Mouse (Mus musculus): Measurements from ENCODE around the gene Pik3ca. TPM values are rescaled to one million over a fixed set of nuclear protein-coding genes. Genes with fewer than 3 reads are reported as not detected.

Gene Pik3ca
- total RNA-seq, 2 experiments from 2014 or later: 45.4 to 46.2 TPM

- intact Hi-C loops (cut with DNase I): no loop called here
- no peak for DNase-seq
Observed at GRCm38 (mm10) chr3:32492097-32493090, 94.9 kb downstream of the Pik3ca start, which contains the start of gene Kcnmb3. TSS of gene Kcnmb3 (minus strand) at chr3:32492231.

GRCm38 (mm10) chr3:32494387-32495087 is 97.1 kb downstream of the Pik3ca start:
- peak in 1 of 2 experiments; percentile 23 for DNase-seq
- intact Hi-C loops (cut with DNase I): no loop called here

- DNase-seq: no peak
- intact Hi-C loops (cut with DNase I): no loop called here
Observed at GRCm38 (mm10) chr3:32495088-32495770, 97.8 kb downstream of the Pik3ca start.

DNA sequence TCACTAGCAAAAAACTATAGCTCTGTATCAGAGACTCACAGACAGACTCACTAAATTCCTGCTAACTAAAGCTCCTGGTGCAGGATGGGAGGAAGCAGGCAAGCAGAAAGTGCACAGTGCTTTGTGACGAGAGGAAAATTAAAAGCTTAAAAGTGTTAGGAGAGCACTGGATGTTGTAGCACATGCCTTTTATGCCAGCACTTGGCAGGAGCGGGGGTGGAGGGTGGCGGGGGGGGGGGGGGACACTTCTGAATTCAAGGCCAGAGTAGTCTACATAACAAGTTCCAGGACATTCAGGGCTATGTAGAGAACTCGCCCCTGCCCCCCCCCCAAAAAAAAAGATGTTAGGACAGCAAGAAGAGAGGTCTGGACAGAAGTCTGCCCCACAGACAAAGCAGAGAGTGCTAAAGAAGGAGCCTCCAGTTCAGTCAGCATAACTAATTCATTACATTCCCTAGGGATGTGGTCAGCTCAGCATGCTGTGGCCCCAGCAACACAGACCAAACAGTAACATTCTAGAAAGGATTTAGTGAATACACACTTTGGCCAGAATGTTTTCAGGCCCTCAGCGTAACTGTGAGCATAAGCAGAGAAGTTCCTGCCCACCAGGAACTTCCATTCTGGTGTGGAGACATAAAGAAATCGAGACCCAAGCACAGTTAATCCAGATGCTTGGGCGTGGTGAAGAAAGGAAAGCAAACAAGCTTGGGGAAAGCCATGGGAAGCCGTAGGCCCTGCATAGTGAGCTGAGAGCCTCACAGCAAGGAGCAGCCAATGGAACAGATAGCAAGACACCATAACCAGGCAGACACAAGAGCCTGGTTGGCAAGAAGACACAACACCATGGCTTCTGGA is 98.6 kb downstream of the Pik3ca start:
- intact Hi-C loops (cut with DNase I): no loop called here
- DNase-seq: no peak

GRCm38 (mm10) chr3:32496711-32497070 is 99.2 kb downstream of the Pik3ca start:
- no peak for DNase-seq
- intact Hi-C loops (cut with DNase I): no loop called here

- DNase-seq: no peak
- intact Hi-C loops (cut with DNase I): no loop called here
Observed at GRCm38 (mm10) chr3:32500346-32500745, 102.9 kb downstream of the Pik3ca start.

GRCm38 (mm10) chr3:32505841-32506240 is 108.4 kb downstream of the Pik3ca start:
- intact Hi-C loops (cut with DNase I): loop anchor here (2.0 to 5.0 kb wide), 2 partner anchors 37 to 124 kb away; no protein-coding TSS in a partner anchor
- no peak for DNase-seq

GRCm38 (mm10) chr3:32506366-32507225 is 109.1 kb downstream of the Pik3ca start:
- DNase-seq: no peak
- intact Hi-C loops (cut with DNase I): loop anchor here (2.0 to 5.0 kb wide), 2 partner anchors 38 to 124 kb away; no protein-coding TSS in a partner anchor

- DNase-seq: peak; percentile 59 to 76
- intact Hi-C loops (cut with DNase I): loop anchor here (5.0 kb wide), 1 partner anchor 126 kb away; no protein-coding TSS in a partner anchor
Observed at GRCm38 (mm10) chr3:32508666-32509324, 111.3 kb downstream of the Pik3ca start.

- intact Hi-C loops (cut with DNase I): loop anchor here (1.0 to 5.0 kb wide), 4 partner anchors 19 to 188 kb away; partner anchors contain the start of gene Mfn1
- DNase-seq: no peak
Observed at GRCm38 (mm10) chr3:32509496-32510374, 112.3 kb downstream of the Pik3ca start, which contains the start of gene Zfp639. TSS of gene Zfp639 (plus strand) at chr3:32510259.

GRCm38 (mm10) chr3:32510375-32511190 is 113.1 kb downstream of the Pik3ca start:
- intact Hi-C loops (cut with DNase I): loop anchor here (1.0 to 5.0 kb wide), 3 partner anchors 18 to 187 kb away; partner anchors contain the start of gene Mfn1
- peak; percentile 98 for DNase-seq

DNA sequence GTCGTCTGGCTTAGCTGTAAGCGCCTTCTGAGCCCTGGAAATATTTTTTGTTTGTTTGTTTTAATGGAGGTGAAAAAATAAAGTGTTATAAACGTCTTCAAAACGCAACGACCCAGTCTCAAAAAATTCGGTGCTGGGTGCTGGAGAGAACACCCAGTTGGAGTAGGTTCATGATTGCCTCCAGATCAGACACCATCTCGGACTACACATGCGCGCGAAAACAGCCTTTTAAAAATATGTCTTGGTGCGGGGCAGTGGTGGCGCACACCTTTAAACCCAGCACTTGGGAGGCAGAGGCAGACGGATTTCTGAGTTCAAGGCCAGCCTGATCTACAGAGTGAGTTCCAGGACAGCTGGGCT is 113.7 kb downstream of the Pik3ca start:
- no peak for DNase-seq

GRCm38 (mm10) chr3:32512686-32513284 is 115.3 kb downstream of the Pik3ca start:
- intact Hi-C loops (cut with DNase I): loop anchor here (5.0 kb wide), 1 partner anchor 185 kb away; no protein-coding TSS in a partner anchor

More for the DNA sequence above, 113.7 kb downstream of the Pik3ca start:
- intact Hi-C loops (cut with DNase I): loop anchor here (2.0 to 5.0 kb wide), 2 partner anchors 18 to 186 kb away; partner anchors contain the start of gene Mfn1

DNA sequence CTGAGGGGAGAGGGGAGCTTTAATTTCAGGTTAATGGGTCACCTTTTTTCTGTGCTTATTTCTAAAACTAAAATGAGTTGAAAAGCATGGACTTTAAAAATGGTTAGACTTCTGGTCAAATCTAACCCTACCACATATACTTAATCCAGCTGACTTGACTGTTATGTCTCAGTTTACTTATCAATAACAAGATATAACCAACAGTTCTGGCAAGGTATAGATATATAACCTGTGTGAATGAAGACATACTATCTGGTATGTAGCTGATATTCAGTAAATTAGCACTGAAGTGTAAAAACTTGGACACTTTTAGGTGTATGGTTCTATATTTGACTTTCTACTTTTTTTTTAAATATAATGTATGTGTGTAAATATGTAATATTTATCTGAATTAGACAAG is 116.1 kb downstream of the Pik3ca start:
- DNase-seq: no peak
- intact Hi-C loops (cut with DNase I): loop anchor here (5.0 kb wide), 1 partner anchor 184 kb away; no protein-coding TSS in a partner anchor

More at GRCm38 (mm10) chr3:32512686-32513284, 115.3 kb downstream of the Pik3ca start:
- no peak for DNase-seq

Data from heart, postnatal 14 days (tissue).